8 mouse cellular contexts compared by ENCODE assay signal in the genomic region with DNA sequence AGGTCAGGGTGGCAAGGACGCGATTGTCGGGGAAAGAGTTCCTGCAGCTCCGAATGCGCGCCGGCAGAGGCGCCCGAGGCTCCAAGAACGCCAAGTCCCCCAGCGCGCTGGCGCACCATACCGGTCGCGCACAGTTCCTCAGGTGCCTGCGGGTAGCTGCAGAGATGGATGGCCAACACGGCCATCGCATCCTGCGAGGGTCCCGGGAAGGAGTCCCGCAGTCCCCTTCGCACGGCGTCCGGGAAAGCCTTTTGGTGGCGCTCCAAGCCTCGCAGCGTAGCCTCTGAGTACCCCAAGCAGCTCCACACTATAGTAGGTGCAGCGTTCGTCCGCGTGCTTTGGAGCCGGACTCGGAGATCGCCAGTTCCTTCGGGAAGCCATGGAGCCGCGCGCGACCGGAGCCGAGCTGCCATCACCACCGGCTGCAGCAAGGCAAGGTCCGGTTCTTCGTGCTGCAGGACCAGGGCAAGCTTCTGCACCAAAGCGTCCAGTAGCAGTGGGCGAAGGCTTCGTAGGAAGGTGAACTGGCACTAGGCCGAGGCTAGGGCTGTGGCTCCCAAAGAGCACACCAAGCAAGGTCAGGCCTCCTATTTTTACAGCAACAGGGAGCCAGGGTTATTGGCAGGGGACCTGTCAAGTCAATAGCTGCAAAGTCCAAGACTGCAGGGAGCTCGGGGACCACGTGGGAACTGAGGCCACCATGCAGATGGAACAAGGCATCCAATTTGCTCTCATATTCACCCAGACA. TPM values are rescaled to one million over a fixed set of nuclear protein-coding genes. Genes with fewer than 3 reads are reported as not detected.
DNase-seq lines count a peak whose midpoint lies in the region; ATAC-seq and TF ChIP-seq lines count a peak whose summit lies in the region.

No protein-coding gene starts in this region.

- H3K9ac ChIP-seq in heart, embryonic 11.5 days (ENCODE audit: low read depth, low read length): peak overlapping the region; percentile 61
- peak overlapping the region; percentile 51 for H3K9ac ChIP-seq in forebrain, embryonic 14.5 days (ENCODE audit: low read length)
- H3K9ac ChIP-seq in intestine, embryonic 15.5 days: no peak overlapping the region
- no peak overlapping the region for H3K9ac ChIP-seq in liver, embryonic 14.5 days (replicated peaks)

- H3K9me3 ChIP-seq in heart, embryonic 11.5 days (replicated peaks; ENCODE audit: control insufficient read depth, low read length): no peaks in the 10 kb centered on the region
- H3K9me3 ChIP-seq in forebrain, embryonic 14.5 days (replicated peaks; ENCODE audit: control insufficient read depth, low read length): no peaks in the 10 kb centered on the region
- no peaks in the 10 kb centered on the region for H3K9me3 ChIP-seq in intestine, embryonic 15.5 days
- no peaks in the 10 kb centered on the region for H3K9me3 ChIP-seq in liver, embryonic 14.5 days (ENCODE audit: control insufficient read depth, low read length)

- H3K36me3 ChIP-seq in heart, embryonic 11.5 days (ENCODE audit: control insufficient read depth, insufficient read depth, low read length): no peaks in the 10 kb centered on the region
- H3K36me3 ChIP-seq in forebrain, embryonic 14.5 days (ENCODE audit: control insufficient read depth, insufficient read depth, low read length): no peaks in the 10 kb centered on the region
- no peaks in the 10 kb centered on the region for H3K36me3 ChIP-seq in intestine, embryonic 15.5 days
- no peaks in the 10 kb centered on the region for H3K36me3 ChIP-seq in liver, embryonic 14.5 days (replicated peaks; ENCODE audit: control insufficient read depth, insufficient read depth, low read depth)

- no peak for ATAC-seq in heart, embryonic 11.5 days (replicated peaks; ENCODE audit: insufficient number of reproducible peaks, low FRiP score, low TSS enrichment)
- peak; percentile 54; the same call in 1 of the 2 replicates for ATAC-seq in forebrain, embryonic 14.5 days
- peak; percentile 62 for ATAC-seq in intestine, embryonic 15.5 days
- no peak for ATAC-seq in liver, embryonic 14.5 days (ENCODE audit: insufficient read depth)

- DNase-seq in heart, adult 8-10 months (ENCODE audit: low spot score): no peak
- DNase-seq in adrenal gland, postnatal 36 days: peak; percentile 65 to 66
- DNase-seq in forebrain, embryonic 14.5 days (ENCODE audit: low spot score): peak; percentile 73
- no peak for DNase-seq in liver, embryonic 14.5 days (ENCODE audit: low read depth in 3 of 3, low spot score in 3 of 3)
- DNase-seq in retina, postnatal 1 day: peak; percentile 77
- DNase-seq in natural killer cell, adult 2 months (ENCODE audit: low spot score in 2 of 2): no peak

- WGBS in heart, embryonic 11.5 days (ENCODE audit: insufficient replicate concordance): 7% methylated on average over 52 of the region's 52 CpGs
- 7% methylated on average over 52 of the region's 52 CpGs for WGBS in forebrain, embryonic 14.5 days
- 8% methylated on average over 52 of the region's 52 CpGs for WGBS in intestine, embryonic 15.5 days
- WGBS in liver, embryonic 14.5 days (ENCODE audit: insufficient replicate concordance): 8% methylated on average over 52 of the region's 52 CpGs

- H3K4me1 ChIP-seq in heart, embryonic 11.5 days (ENCODE audit: control insufficient read depth, insufficient read depth, low read length): peaks cover 6% of the 10 kb centered on the region; the same call in 1 of the 2 replicates
- peaks cover 5% of the 10 kb centered on the region; the same call in 1 of the 2 replicates for H3K4me1 ChIP-seq in forebrain, embryonic 14.5 days (ENCODE audit: control insufficient read depth, insufficient read depth, low read length)
- H3K4me1 ChIP-seq in intestine, embryonic 15.5 days (replicated peaks): peaks cover 10% of the 10 kb centered on the region; the same call in 1 of the 2 replicates
- no peaks in the 10 kb centered on the region for H3K4me1 ChIP-seq in liver, embryonic 14.5 days (replicated peaks; ENCODE audit: control insufficient read depth in 2 of 2, insufficient read depth in 2 of 2, low read length in 1 of 2)

- H3K27ac ChIP-seq in heart, embryonic 11.5 days (ENCODE audit: low read depth, low read length): no peak overlapping the region
- H3K27ac ChIP-seq in forebrain, embryonic 14.5 days (ENCODE audit: low read depth, low read length): no peak overlapping the region
- H3K27ac ChIP-seq in intestine, embryonic 15.5 days: no peak overlapping the region
- H3K27ac ChIP-seq in liver, embryonic 14.5 days: no peak overlapping the region

- TF ChIP-seq EP300 in liver, embryonic 14.5 days (IDR thresholded peaks at IDR 0.05; ENCODE audit: low read depth): no peak

- TF ChIP-seq CTCF in liver, embryonic 14.5 days (IDR thresholded peaks at IDR 0.05; ENCODE audit: low read depth): peak; percentile 54

- peak overlapping the region; percentile 68 for H3K4me2 ChIP-seq in heart, embryonic 11.5 days
- peak overlapping the region; percentile 67 for H3K4me2 ChIP-seq in forebrain, embryonic 14.5 days (ENCODE audit: low read length)
- H3K4me2 ChIP-seq in intestine, embryonic 15.5 days (replicated peaks): peak overlapping the region; percentile 77
- peak overlapping the region; percentile 47 for H3K4me2 ChIP-seq in liver, embryonic 14.5 days (ENCODE audit: low read depth)

- H3K4me3 ChIP-seq in heart, embryonic 11.5 days (ENCODE audit: low read depth, low read length): peak overlapping the region; percentile 25
- peak overlapping the region; percentile 35 for H3K4me3 ChIP-seq in forebrain, embryonic 14.5 days (ENCODE audit: low read depth, low read length)
- peak overlapping the region; percentile 34 for H3K4me3 ChIP-seq in intestine, embryonic 15.5 days (replicated peaks)
- no peak overlapping the region for H3K4me3 ChIP-seq in liver, embryonic 14.5 days (ENCODE audit: insufficient read depth in 1 of 2, low read depth in 2 of 2, low read length in 2 of 2)

- peaks cover 30% of the 10 kb centered on the region for H3K27me3 ChIP-seq in heart, embryonic 11.5 days (ENCODE audit: control insufficient read depth, insufficient read depth, low read length)
- 0 out of 2 replicates have a peak, but pooled peaks cover 10% of the 10 kb centered on the region for H3K27me3 ChIP-seq in forebrain, embryonic 14.5 days (replicated peaks; ENCODE audit: control insufficient read depth, insufficient read depth, low read length)
- peaks cover 23% of the 10 kb centered on the region for H3K27me3 ChIP-seq in intestine, embryonic 15.5 days (replicated peaks)
- peaks cover 17% of the 10 kb centered on the region for H3K27me3 ChIP-seq in liver, embryonic 14.5 days (ENCODE audit: control insufficient read depth, insufficient read depth, low read length)

RNA-seq across cellular contexts. Expression of gene Dnajc7, which starts 20.4 kb away (rescaled TPM):
- 69.4 and 85.1 TPM in 2 replicates for polyA plus RNA-seq in heart, embryonic 11.5 days (2014; fragmentation: Nextera tagmentation; extraction: Ambion mirVana)
- 100 to 1,000 TPM in 3 of 4 experiments, 10 to 100 TPM in 1; 89.7 to 121 (median 109) TPM for total RNA-seq in heart, adult 8-10 months (2022)
- total RNA-seq in adrenal gland, postnatal 36 days (2021): 100 to 1,000 TPM; 207 to 222 TPM
- 77.3 and 82.5 TPM in 2 replicates for polyA plus RNA-seq in forebrain, embryonic 14.5 days (2014; fragmentation: Nextera tagmentation; extraction: Ambion mirVana)
- 188 TPM in 2 replicates for polyA plus RNA-seq in intestine, embryonic 15.5 days (2015; fragmentation: Nextera tagmentation; extraction: Ambion mirVana)
- polyA plus RNA-seq in liver, embryonic 14.5 days (2012; rRNA removed): 40.6 and 61.7 TPM in 2 replicates
- 13.4 and 15.1 TPM in 2 replicates for polyA plus RNA-seq in liver, embryonic 14.5 days (2014; fragmentation: Nextera tagmentation; extraction: Ambion mirVana)

RNA-seq across cellular contexts. Expression of gene Nkiras2, which starts 21.3 kb away (rescaled TPM):
- polyA plus RNA-seq in heart, embryonic 11.5 days (2014; fragmentation: Nextera tagmentation; extraction: Ambion mirVana): 65.4 and 66.9 TPM in 2 replicates
- total RNA-seq in heart, adult 8-10 months (2022): 10 to 100 TPM; 49.3 to 59.3 (median 55.2) TPM
- total RNA-seq in adrenal gland, postnatal 36 days (2021): 10 to 100 TPM; 32.9 to 43.6 TPM
- polyA plus RNA-seq in forebrain, embryonic 14.5 days (2014; fragmentation: Nextera tagmentation; extraction: Ambion mirVana): 111 and 122 TPM in 2 replicates
- 57.6 and 65.0 TPM in 2 replicates for polyA plus RNA-seq in intestine, embryonic 15.5 days (2015; fragmentation: Nextera tagmentation; extraction: Ambion mirVana)
- 15.0 and 15.5 TPM in 2 replicates for polyA plus RNA-seq in liver, embryonic 14.5 days (2012; rRNA removed)
- 16.8 and 17.0 TPM in 2 replicates for polyA plus RNA-seq in liver, embryonic 14.5 days (2014; fragmentation: Nextera tagmentation; extraction: Ambion mirVana)

RNA-seq across cellular contexts. Expression of gene Zfp385c, which starts 51.9 kb away (rescaled TPM):
- 0.14 and 0.25 TPM in 2 replicates for polyA plus RNA-seq in heart, embryonic 11.5 days (2014; fragmentation: Nextera tagmentation; extraction: Ambion mirVana)
- under 1 TPM; 0.09 to 0.53 (median 0.28) TPM for total RNA-seq in heart, adult 8-10 months (2022)
- under 1 TPM; 0.13 to 0.43 TPM for total RNA-seq in adrenal gland, postnatal 36 days (2021)
- polyA plus RNA-seq in forebrain, embryonic 14.5 days (2014; fragmentation: Nextera tagmentation; extraction: Ambion mirVana): 0.10 TPM in 1 of 2 replicates, not detected in the other
- 0.11 TPM in 2 replicates for polyA plus RNA-seq in intestine, embryonic 15.5 days (2015; fragmentation: Nextera tagmentation; extraction: Ambion mirVana)
- not detected in 2 replicates for polyA plus RNA-seq in liver, embryonic 14.5 days (2012; rRNA removed)
- polyA plus RNA-seq in liver, embryonic 14.5 days (2014; fragmentation: Nextera tagmentation; extraction: Ambion mirVana): not detected in 2 replicates

Comparison
In these comparisons a context has a peak if more than half of its experiments do, and no peak if none do; other contexts are left out.
1. ATAC-seq: peak in forebrain, embryonic 14.5 days (single experiment) and intestine, embryonic 15.5 days (single experiment); none in heart, embryonic 11.5 days (single experiment) and liver, embryonic 14.5 days (single experiment).
2. H3K4me3 ChIP-seq: peak in heart, embryonic 11.5 days (single experiment), forebrain, embryonic 14.5 days (single experiment) and intestine, embryonic 15.5 days (single experiment); none in liver, embryonic 14.5 days (0 of 2).
3. H3K9ac ChIP-seq: peak in heart, embryonic 11.5 days (single experiment) and forebrain, embryonic 14.5 days (single experiment); none in intestine, embryonic 15.5 days (single experiment) and liver, embryonic 14.5 days (single experiment).
4. DNase-seq: peak in adrenal gland, postnatal 36 days (2 of 2), forebrain, embryonic 14.5 days (single experiment) and retina, postnatal 1 day (single experiment); none in heart, adult 8-10 months (single experiment), liver, embryonic 14.5 days (0 of 3) and natural killer cell, adult 2 months (0 of 2).
5. Peak in every context shown above with its lines, with median percentiles within 50 percentile points of each other: H3K4me2 ChIP-seq.